Mouse (Mus musculus) left cerebral cortex, adult 6 months (tissue): ENCODE data around the gene Ovgp1. TPM values are rescaled to one million over a fixed set of nuclear protein-coding genes. Genes with fewer than 3 reads are reported as not detected.

ENCODE experiments used
- long read RNA-seq, 2 experiments: library from polyadenylated mRNA; unstranded; transcript quantifications; one replicate each; pipeline ENCODE4 v2.0.0; 2019 to 2020
- polyA plus RNA-seq: library from polyadenylated mRNA; unstranded; fragments of <200 nt; fragmentation: Nextera tagmentation; gene quantifications from 2 replicates; pipeline ENCODE4 v1.2.3, GENCODE M21; 2021

Ovgp1 gene
- 0.17 and 0.23 TPM in 2 replicates for polyA plus RNA-seq
- long read RNA-seq, experiment 1 = 0 reads
- long read RNA-seq, experiment 2, partial matches to known transcripts = 1 of 1 reads
- long read RNA-seq, experiment 2, other reads (novel, unspliced or antisense) = 0 of 1 reads

DNA sequence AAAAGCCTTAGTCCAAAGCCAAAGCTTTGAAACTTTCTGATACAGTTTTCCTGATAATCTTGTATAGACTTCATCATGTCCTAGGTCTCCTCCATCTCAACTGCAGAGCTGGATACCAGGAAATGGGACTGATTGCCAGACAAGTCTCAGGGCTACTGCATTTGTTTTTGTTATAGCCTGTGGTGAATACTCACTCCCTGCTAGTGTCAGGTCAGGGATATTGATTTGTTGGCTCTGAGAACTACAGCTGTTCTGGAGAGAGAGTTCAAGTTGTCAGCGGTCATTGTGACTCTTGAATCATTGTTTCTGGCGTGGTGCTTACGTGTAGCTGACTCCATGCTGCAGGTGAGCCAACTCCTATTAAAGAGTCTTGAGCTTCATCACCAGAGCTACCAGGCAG is at the start of gene Ovgp1:
Gene Ovgp1, plus strand, starts transcription at position 301 of the 400 bp plus-strand sequence.

DNA sequence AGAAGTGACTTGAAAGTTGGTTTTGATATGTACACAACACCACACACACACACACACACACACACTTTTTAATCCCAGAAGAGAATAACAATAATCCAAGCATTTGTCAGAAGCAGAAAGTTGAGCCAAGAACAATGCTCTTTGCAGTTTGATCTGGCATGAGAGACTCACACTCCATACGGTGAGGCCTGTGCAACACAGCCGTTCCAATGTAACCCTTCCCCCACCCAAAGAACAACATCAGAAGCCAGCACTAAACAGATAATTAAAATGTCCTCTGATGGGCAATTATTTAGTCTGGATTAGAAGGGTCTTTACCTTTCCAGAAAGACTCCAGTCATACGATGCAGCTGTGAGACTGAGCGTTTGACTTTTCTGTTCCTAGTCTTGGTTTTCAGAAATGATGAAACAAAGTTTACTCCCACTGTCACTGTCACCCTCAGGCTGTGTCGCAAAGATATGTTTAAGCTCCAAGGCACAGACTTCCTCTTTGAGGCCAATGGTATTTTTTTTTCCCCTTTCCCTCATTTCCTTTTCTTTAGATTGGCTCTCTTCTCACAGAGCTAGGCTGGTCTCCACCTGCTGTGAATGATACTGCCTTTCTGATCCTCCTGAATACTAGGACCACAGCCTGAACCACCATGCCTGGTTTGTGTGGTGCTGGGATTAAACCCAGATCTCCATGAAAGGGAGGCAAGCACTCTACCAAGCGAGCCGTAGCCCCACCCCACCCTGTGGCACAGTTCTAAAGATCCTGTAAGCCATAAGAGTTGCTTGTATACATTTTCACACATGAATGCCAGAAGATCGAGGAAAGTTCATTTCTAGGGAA is 41.1 kb upstream of the Ovgp1 start, which contains the start of gene I830077J02Rik:
Gene I830077J02Rik, minus strand, starts transcription at position 425 of the 832 bp plus-strand sequence.

DNA sequence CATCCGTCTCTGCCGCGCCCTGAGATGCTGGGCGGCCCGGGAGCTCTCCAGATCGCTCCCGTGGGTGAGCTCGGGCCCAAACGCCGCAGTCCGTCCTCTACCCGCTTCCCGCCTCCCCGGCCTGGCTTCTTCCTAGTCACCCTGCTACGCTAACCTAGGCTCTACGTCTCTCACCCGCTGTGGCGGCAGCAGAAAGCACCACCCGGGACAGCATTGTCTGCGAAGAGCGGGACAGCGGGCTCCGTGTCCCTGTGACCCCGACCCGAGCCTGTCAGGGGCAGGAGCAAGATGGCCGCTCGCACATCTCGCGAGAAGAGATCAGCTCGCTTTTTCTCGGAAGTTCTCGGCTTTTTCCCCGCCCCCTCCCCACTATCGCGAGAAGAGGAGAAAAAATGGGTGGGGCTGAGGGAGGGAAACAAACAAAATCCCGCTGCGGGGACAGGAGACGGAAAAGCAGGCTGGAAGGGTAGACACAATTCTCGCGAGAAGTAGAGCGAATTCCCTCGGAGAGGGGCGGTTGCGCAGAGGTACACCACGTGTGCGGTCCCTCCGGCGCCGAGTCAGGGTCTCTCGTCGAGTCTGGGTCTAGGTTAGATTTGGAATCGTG is 14.4 kb upstream of the Ovgp1 start, which contains the start of gene Wdr77:
Gene Wdr77, plus strand, starts transcription at position 396 of the 607 bp plus-strand sequence.

GRCm38 (mm10) chr3:105959999-105960398 is 13.5 kb upstream of the Ovgp1 start, which contains the start of gene Atp5f1:
TSS of gene Atp5f1 (minus strand) at chr3:105960099.

GRCm38 (mm10) chr3:106014546-106014945 is 41.0 kb downstream of the Ovgp1 start, which contains the start of gene Pifo:
TSS of gene Pifo (minus strand) at chr3:106014646.

DNA sequence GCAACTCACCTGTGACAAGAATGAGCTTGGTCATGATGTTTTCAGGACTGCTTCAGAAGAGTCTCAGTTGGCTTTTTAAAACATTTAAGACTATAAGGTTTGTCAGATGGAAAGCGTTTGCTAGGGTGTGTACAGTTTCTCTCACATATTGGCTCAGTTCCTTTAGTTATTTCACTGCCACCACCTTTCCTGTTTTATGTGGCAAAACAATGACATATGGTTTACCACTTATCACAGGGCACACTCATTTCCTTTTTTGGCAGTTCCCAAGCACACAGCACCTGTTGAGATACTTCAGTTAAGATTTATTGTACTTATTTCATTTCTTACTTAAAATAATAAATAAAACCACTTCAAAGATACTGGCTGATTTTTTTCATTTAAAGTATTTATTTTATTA is 59.3 kb downstream of the Ovgp1 start, which contains the start of gene Chil5:
Gene Chil5, minus strand, starts transcription at position 34 of the 400 bp plus-strand sequence.

Other genes with a start within 250 kb of the Ovgp1 start
- gene Rap1a, start 172.4 kb upstream of the Ovgp1 start, polyA plus RNA-seq = 31.0 and 52.4 TPM in 2 replicates
- gene Adora3, start 102.9 kb upstream of the Ovgp1 start, polyA plus RNA-seq = 0.38 and 0.63 TPM in 2 replicates
- gene Tmigd3, start 102.8 kb upstream of the Ovgp1 start, polyA plus RNA-seq = not detected in 2 replicates
- gene I830077J02Rik, start 41.0 kb upstream of the Ovgp1 start, polyA plus RNA-seq = 0.58 and 1.8 TPM in 2 replicates
- gene Wdr77, start 14.3 kb upstream of the Ovgp1 start, polyA plus RNA-seq = 28.7 and 33.4 TPM in 2 replicates
- gene Atp5f1, start 13.6 kb upstream of the Ovgp1 start, polyA plus RNA-seq = 510 and 604 TPM in 2 replicates
- gene Pifo, start 40.9 kb downstream of the Ovgp1 start, polyA plus RNA-seq = 1.5 and 2.0 TPM in 2 replicates
- gene Chil5, start 59.1 kb downstream of the Ovgp1 start, polyA plus RNA-seq = 0.26 TPM in 2 replicates
- 1.1 and 1.2 TPM in 2 replicates for gene Chia1, start 139.5 kb downstream of the Ovgp1 start, polyA plus RNA-seq
- gene Chil3, start 193.9 kb downstream of the Ovgp1 start, polyA plus RNA-seq = not detected in 2 replicates
- not detected in 2 replicates for gene Chil4, start 245.8 kb downstream of the Ovgp1 start, polyA plus RNA-seq